Mouse (Mus musculus) ES-E14 (cell line): ENCODE data around the gene Gm13420. TPM values are rescaled to one million over a fixed set of nuclear protein-coding genes. Genes with fewer than 3 reads are reported as not detected.

Experiments used
- DNase-seq: peaks from one replicate; pipeline ENCODE4 v3.0.0-alpha.2; 2013; ENCODE audit warnings: low read depth, low spot score
- H3K27ac ChIP-seq: 2 replicates; pipeline ENCODE4 v1.5.1; 2012; ENCODE audit warnings: low read depth, mild to moderate bottlenecking, low read length, moderate library complexity, mixed read lengths; ENCODE audit not compliant: poor library complexity, insufficient read depth, severe bottlenecking
- H3K36me3 ChIP-seq: 2 replicates; pipeline ENCODE4 v1.6.1; 2012; ENCODE audit warnings: mild to moderate bottlenecking, low read length, moderate library complexity, mixed read lengths; ENCODE audit not compliant: control insufficient read depth, poor library complexity, insufficient read depth, severe bottlenecking
- H3K4me1 ChIP-seq, 2 experiments: fragments of 150-350 bp in 1 of 2; sonication (generic) in 1 of 2; 2 replicates each; pipeline ENCODE4 v1.6.1; 2012; ENCODE audit warnings: low read length in 2 of 2, mild to moderate bottlenecking in 1 of 2, mixed read lengths in 1 of 2; ENCODE audit not compliant: control insufficient read depth in 2 of 2, insufficient read depth in 2 of 2, poor library complexity in 1 of 2
- H3K4me3 ChIP-seq, 2 experiments: fragments of 150-350 bp in 1 of 2; sonication (generic) in 1 of 2; 2 replicates each; pipeline ENCODE4 v1.5.1; 2012; ENCODE audit warnings: low read length in 2 of 2, low read depth in 1 of 2, mild to moderate bottlenecking in 1 of 2, mixed read lengths in 1 of 2; ENCODE audit not compliant: insufficient read depth in 1 of 2, poor library complexity in 1 of 2, severe bottlenecking in 1 of 2
- H3K9ac ChIP-seq: 2 replicates; pipeline ENCODE4 v1.6.1; 2012; ENCODE audit warnings: low read depth, mild to moderate bottlenecking, low read length, mixed read lengths; ENCODE audit not compliant: poor library complexity, insufficient read depth, severe bottlenecking
- H3K9me3 ChIP-seq: fragments of 150-350 bp; sonication (generic); 2 replicates; pipeline ENCODE4 v1.6.1; 2012; ENCODE audit warnings: low read depth, mild to moderate bottlenecking, low read length; ENCODE audit not compliant: control insufficient read depth, insufficient read depth
- CHD2 ChIP-seq: IDR thresholded peaks from 2 replicates; pipeline ENCODE4 v1.6.1; 2014; ENCODE audit warnings: mild to moderate bottlenecking, low read depth, low read length, inconsistent platforms
- HCFC1 ChIP-seq: IDR thresholded peaks from 2 replicates; pipeline ENCODE4 v1.6.1; 2012; ENCODE audit warnings: low read length, inconsistent platforms, borderline replicate concordance; ENCODE audit not compliant: insufficient read depth
- MAFK ChIP-seq: IDR thresholded peaks from 2 replicates; pipeline ENCODE4 v1.6.1; 2014; ENCODE audit warnings: mild to moderate bottlenecking, low read depth, low read length, inconsistent platforms; ENCODE audit not compliant: insufficient read depth
- ZC3H11A ChIP-seq: IDR thresholded peaks from 2 replicates; pipeline ENCODE4 v1.6.1; 2012; ENCODE audit warnings: low read depth, mild to moderate bottlenecking, inconsistent platforms, low read length, borderline replicate concordance
- ZNF384 ChIP-seq: IDR thresholded peaks from 2 replicates; pipeline ENCODE4 v1.6.1; 2012; ENCODE audit warnings: low read depth, low read length, inconsistent platforms
- in situ Hi-C, 2 experiments: fragments of 600-800 bp; cut with MboI; formaldehyde crosslinking; loops; one replicate each; pipeline ENCODE4 v1.15.1; 2025; ENCODE audit warnings: low sequenced_read_pairs in 2 of 2, inconsistent platforms in 1 of 2; ENCODE audit not compliant: unreplicated experiment in 2 of 2
- total RNA-seq: library from RNA; depleted of rRNA; stranded (reverse); fragments of 300-350 nt; gene quantifications from 2 replicates; pipeline ENCODE4 v1.2.3, GENCODE M21; 2012

Gene Gm13420
- total RNA-seq, 1 experiment, result 0.27 TPM

GRCm38 (mm10) chr2:29705493-29705892 is 46.0 kb downstream of the Gm13420 start:
- Histone ChIP-seq H3K36me3 (peaks cover 60% of the 10 kb centered on the region), H3K27ac (no peak overlapping the region), H3K4me1 (peaks cover 3 to 15% of the 10 kb centered on the region in 2 experiments; a peak in 2 of 4 replicates), H3K9me3 (no peaks in the 10 kb centered on the region), H3K4me3 (no peak overlapping the region), H3K9ac (no peak overlapping the region)
- no peak for DNase-seq
- TF ChIP-seq ZNF384, result no peak
- no peak for TF ChIP-seq CHD2
- no peak for TF ChIP-seq ZC3H11A
- no peak for TF ChIP-seq HCFC1
- TF ChIP-seq MAFK, result no peak
- in situ Hi-C loops, result no loop called here

DNA sequence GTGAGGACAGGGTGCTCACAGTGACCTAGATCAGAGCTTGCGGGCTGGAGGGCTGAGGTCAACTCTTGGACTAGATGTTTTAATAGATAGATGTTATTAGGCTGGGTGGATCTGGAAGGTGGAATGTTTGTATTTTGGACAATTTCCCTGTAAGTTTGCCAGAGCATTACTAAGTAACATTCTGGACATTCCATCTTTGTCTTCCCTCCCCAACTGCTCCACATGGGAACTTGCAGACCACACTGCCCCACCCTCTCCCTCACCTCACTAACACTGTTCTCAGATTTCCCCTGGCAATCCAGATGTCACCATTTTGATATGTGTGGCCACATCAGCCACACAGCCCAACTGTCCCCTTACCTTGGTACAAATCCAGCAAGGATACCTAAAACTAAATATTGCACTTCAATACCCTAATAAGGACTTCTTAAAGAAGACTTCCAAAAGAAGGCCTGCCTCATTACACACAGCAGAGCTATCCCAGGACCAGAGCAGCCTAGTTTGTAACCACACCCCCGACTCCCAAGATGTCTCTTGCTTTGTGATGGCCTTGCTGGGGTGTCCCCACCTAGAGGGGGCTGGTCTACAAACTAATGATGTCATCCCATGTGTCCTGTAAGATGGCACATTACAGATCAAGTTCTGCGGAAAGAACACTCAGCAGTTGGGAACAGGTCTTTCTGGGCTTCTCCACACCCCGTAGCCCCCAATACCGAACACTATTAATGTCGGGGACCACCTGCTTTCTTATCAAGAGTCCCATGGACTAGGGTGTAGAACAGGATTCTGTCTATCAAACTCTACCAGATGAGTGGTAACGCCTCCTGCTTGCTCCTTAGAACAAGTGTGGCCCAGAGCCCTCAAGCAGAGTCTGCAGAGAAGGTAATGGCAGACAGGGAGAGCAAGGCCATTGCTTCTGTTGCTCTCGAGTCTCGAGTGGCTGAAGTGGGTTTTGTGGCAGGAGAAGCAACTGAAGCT is 48.1 kb downstream of the Gm13420 start:
- no peak overlapping the region for H3K27ac ChIP-seq
- H3K36me3 ChIP-seq, result peaks cover 69% of the 10 kb centered on the region
- H3K9me3 ChIP-seq, result no peaks in the 10 kb centered on the region
- H3K4me1 ChIP-seq, result peaks cover 3 to 8% of the 10 kb centered on the region in 2 experiments; a peak in 2 of 4 replicates
- H3K9ac ChIP-seq, result no peak overlapping the region
- TF ChIP-seq HCFC1, result no peak
- TF ChIP-seq MAFK, result no peak
- no peak for TF ChIP-seq ZC3H11A
- TF ChIP-seq CHD2, result no peak
- no peak for TF ChIP-seq ZNF384
- in situ Hi-C loops, result no loop called here
- no peak overlapping the region for H3K4me3 ChIP-seq
- no peak for DNase-seq

GRCm38 (mm10) chr2:29702189-29702588 is 49.3 kb downstream of the Gm13420 start:
- H3K9me3 ChIP-seq, result no peaks in the 10 kb centered on the region
- H3K4me1 ChIP-seq, result no peaks in the 10 kb centered on the region; a peak in 1 of 4 replicates
- H3K27ac ChIP-seq, result no peak overlapping the region; the same call in 1 of the 2 replicates
- no peak for DNase-seq
- H3K4me3 ChIP-seq, result no peak overlapping the region
- H3K36me3 ChIP-seq, result peaks cover 65% of the 10 kb centered on the region
- in situ Hi-C loops, result no loop called here
- no peak overlapping the region for H3K9ac ChIP-seq
- TF ChIP-seq ZC3H11A (no peak), CHD2 (no peak), MAFK (no peak), HCFC1 (no peak), ZNF384 (no peak)

DNA sequence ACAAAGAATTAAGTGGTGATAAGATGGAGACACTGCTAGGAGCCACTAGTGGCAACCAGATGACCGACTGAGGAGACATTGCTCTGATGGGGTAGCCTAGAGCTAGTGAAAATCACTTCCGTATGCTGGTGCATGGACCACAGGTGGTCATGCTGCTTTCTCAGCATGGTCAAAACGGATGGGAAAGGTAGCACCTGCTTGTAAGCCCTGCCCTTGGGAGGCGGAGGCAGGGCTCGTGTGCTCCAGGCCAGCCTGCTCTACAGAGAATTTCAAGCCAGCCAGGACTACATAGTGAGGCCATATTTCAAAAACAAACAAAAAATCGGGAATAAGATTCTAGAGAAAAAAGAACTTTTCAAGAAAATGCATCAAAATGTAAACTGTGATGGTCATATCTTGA is 50.1 kb downstream of the Gm13420 start:
- in situ Hi-C loops, result no loop called here
- peaks cover 62% of the 10 kb centered on the region for H3K36me3 ChIP-seq

More for the DNA sequence above, 50.1 kb downstream of the Gm13420 start:
- Histone ChIP-seq H3K9ac (no peak overlapping the region), H3K4me1 (no peaks in the 10 kb centered on the region; a peak in 1 of 4 replicates), H3K4me3 (no peak overlapping the region), H3K27ac (no peak overlapping the region), H3K9me3 (no peaks in the 10 kb centered on the region)
- no peak for DNase-seq
- TF ChIP-seq ZNF384 (no peak), ZC3H11A (no peak), HCFC1 (no peak), CHD2 (no peak), MAFK (no peak)
